Mouse (Mus musculus): ENCODE data around the gene Timm10b.

Timm10b gene

GRCm38 (mm10) chr7:105640894-105641255, 1.0 kb downstream of the Timm10b start:
- DNase-seq (ENCODE audit: low spot score) = peak; percentile 36

- DNase-seq (ENCODE audit: low spot score) = no peak
Observed at GRCm38 (mm10) chr7:105641936-105642335, 2.1 kb downstream of the Timm10b start.

- peak; percentile 84 for DNase-seq (ENCODE audit: low spot score)
Observed at GRCm38 (mm10) chr7:105650639-105651435, 11.0 kb downstream of the Timm10b start, which contains the start of gene Dnhd1. Gene Dnhd1 (plus strand): TSS chr7:105650827.

GRCm38 (mm10) chr7:105685541-105686197, 45.8 kb downstream of the Timm10b start:
- DNase-seq (ENCODE audit: low spot score) = no peak

- no peak for DNase-seq (ENCODE audit: low spot score)
Observed at GRCm38 (mm10) chr7:105690875-105691274, 51.0 kb downstream of the Timm10b start.

Data from yolk sac, embryonic 10.5 days (tissue).